Mouse (Mus musculus) embryonic facial prominence, embryonic 11.5 days (tissue): ENCODE data around the gene Kctd12. TPM values are rescaled to one million over a fixed set of nuclear protein-coding genes. Genes with fewer than 3 reads are reported as not detected.
A peak's percentile ranks its signal among the peaks of the same experiment; 100 is the strongest.

Source experiments
- ATAC-seq: fragments of 200-750 bp; cut with Nextera tagmentation; replicated peaks from 2 replicates; pipeline ENCODE4 v1.8.0; 2017; ENCODE audit warnings: low read depth; ENCODE audit not compliant: insufficient number of reproducible peaks, low FRiP score, low TSS enrichment
- DNase-seq: peaks from one replicate; pipeline ENCODE4 v3.0.0-alpha.2; 2015; ENCODE audit warnings: low spot score
- H3K27ac ChIP-seq: fragments of 300-500 bp; sonication (generic); replicated peaks from 2 replicates; pipeline ENCODE4 v1.5.1; 2014; ENCODE audit warnings: mild to moderate bottlenecking, low read depth, low read length, control low read depth
- H3K27me3 ChIP-seq: fragments of 300-500 bp; sonication (generic); 2 replicates; pipeline ENCODE4 v1.6.1; 2014; ENCODE audit warnings: mild to moderate bottlenecking, low read length, moderate library complexity, mixed read lengths; ENCODE audit not compliant: control insufficient read depth, insufficient read depth
- H3K36me3 ChIP-seq: fragments of 300-500 bp; sonication (generic); replicated peaks from 2 replicates; pipeline ENCODE4 v1.6.1; 2014; ENCODE audit warnings: low read depth, mild to moderate bottlenecking, low read length, moderate library complexity, mixed read lengths; ENCODE audit not compliant: control insufficient read depth, insufficient read depth
- H3K4me1 ChIP-seq: fragments of 300-500 bp; sonication (generic); 2 replicates; pipeline ENCODE4 v1.6.1; 2014; ENCODE audit warnings: low read length, mixed read lengths; ENCODE audit not compliant: control insufficient read depth, insufficient read depth
- H3K4me2 ChIP-seq: fragments of 300-500 bp; sonication (generic); 2 replicates; pipeline ENCODE4 v1.6.1; 2014; ENCODE audit warnings: low read depth, mild to moderate bottlenecking, control low read depth, low read length, moderate library complexity
- H3K4me3 ChIP-seq: fragments of 300-500 bp; sonication (generic); 2 replicates; pipeline ENCODE4 v1.5.1; 2014; ENCODE audit warnings: low read depth, low read length, control low read depth
- H3K9ac ChIP-seq: fragments of 300-500 bp; sonication (generic); replicated peaks from 2 replicates; pipeline ENCODE4 v1.6.1; 2014; ENCODE audit warnings: mild to moderate bottlenecking, control low read depth, low read length
- H3K9me3 ChIP-seq: fragments of 300-500 bp; sonication (generic); replicated peaks from 2 replicates; pipeline ENCODE4 v1.6.1; 2016; ENCODE audit warnings: mild to moderate bottlenecking, low read length, inconsistent platforms, mixed read lengths; ENCODE audit not compliant: control insufficient read depth
- WGBS: fragments of 180-500 bp; shearing (Covaris S2); extraction: QIAGEN DNeasy Blood & Tissue Kit; methylation state at CpG from one replicate; pipeline ENCODE4 v1.1.7; 2014; 5-methylcytosine and 5-hydroxymethylcytosine counted together
- polyA plus RNA-seq: library from polyadenylated mRNA; unstranded; fragments of >200 nt; fragmentation: Nextera tagmentation; extraction: Ambion mirVana; gene quantifications from 2 replicates; pipeline ENCODE4 v1.2.1, GENCODE M21; 2014

Gene Kctd12
- 35.9 and 43.7 TPM in 2 replicates for polyA plus RNA-seq

- Histone ChIP-seq H3K36me3 (no peaks in the 10 kb centered on the region), H3K4me1 (no peaks in the 10 kb centered on the region), H3K27me3 (no peaks in the 10 kb centered on the region), H3K4me2 (peak within 1 kb of the TSS; percentile 95), H3K4me3 (peak within 1 kb of the TSS; percentile 78), H3K9me3 (no peaks in the 10 kb centered on the region), H3K27ac (peak within 1 kb of the TSS; percentile 72), H3K9ac (peak within 1 kb of the TSS; percentile 80)
- ATAC-seq (peak; percentile 94), DNase-seq (peak; percentile 85)
- 2% methylated on average over 59 of the region's 66 CpGs for WGBS
These were observed at the start of gene Kctd12 for GRCm38 (mm10) chr14:102982627-102983540. Gene Kctd12, minus strand, starts transcription at chr14:102982637.

- Histone ChIP-seq H3K4me1 (no peaks in the 10 kb centered on the region), H3K36me3 (no peaks in the 10 kb centered on the region), H3K9me3 (no peaks in the 10 kb centered on the region), H3K27me3 (no peaks in the 10 kb centered on the region), H3K4me3 (no peak overlapping the region), H3K27ac (no peak overlapping the region), H3K9ac (no peak overlapping the region), H3K4me2 (no peak overlapping the region)
- 82% methylated on average over 2 of the region's 2 CpGs for WGBS
- no peak for DNase-seq
- no peak for ATAC-seq
These were observed 46.8 kb upstream of the Kctd12 start for GRCm38 (mm10) chr14:103029203-103029602.

- no peaks in the 10 kb centered on the region for H3K9me3 ChIP-seq
These were observed 37.6 kb upstream of the Kctd12 start for GRCm38 (mm10) chr14:103020046-103020445.

GRCm38 (mm10) chr14:103017009-103017408, 34.6 kb upstream of the Kctd12 start:
- no peaks in the 10 kb centered on the region for H3K36me3 ChIP-seq
- no peaks in the 10 kb centered on the region for H3K9me3 ChIP-seq
- no peak overlapping the region for H3K9ac ChIP-seq
- H3K4me1 ChIP-seq, result no peaks in the 10 kb centered on the region
- H3K4me3 ChIP-seq, result no peak overlapping the region
- no peak for DNase-seq
- no peak for ATAC-seq
- WGBS, result 69% methylated on average over 5 of the region's 5 CpGs
- no peak overlapping the region for H3K27ac ChIP-seq
- H3K4me2 ChIP-seq, result no peak overlapping the region
- H3K27me3 ChIP-seq, result no peaks in the 10 kb centered on the region

More at GRCm38 (mm10) chr14:103020046-103020445, 37.6 kb upstream of the Kctd12 start:
- Histone ChIP-seq H3K4me1 (no peaks in the 10 kb centered on the region), H3K36me3 (no peaks in the 10 kb centered on the region), H3K27ac (no peak overlapping the region), H3K9ac (no peak overlapping the region), H3K27me3 (no peaks in the 10 kb centered on the region), H3K4me3 (no peak overlapping the region), H3K4me2 (no peak overlapping the region)
- ATAC-seq, result no peak
- 70% methylated on average over 2 of the region's 2 CpGs for WGBS
- DNase-seq, result no peak

GRCm38 (mm10) chr14:103012563-103013150, 30.2 kb upstream of the Kctd12 start:
- Histone ChIP-seq H3K9me3 (no peaks in the 10 kb centered on the region), H3K27me3 (no peaks in the 10 kb centered on the region), H3K4me1 (no peaks in the 10 kb centered on the region), H3K36me3 (no peaks in the 10 kb centered on the region), H3K4me2 (no peak overlapping the region), H3K4me3 (no peak overlapping the region), H3K27ac (no peak overlapping the region), H3K9ac (no peak overlapping the region)
- peak; percentile 88 for DNase-seq
- WGBS, result 26% methylated on average over 4 of the region's 4 CpGs
- peak; percentile 76; the same call in 1 of the 2 replicates for ATAC-seq

GRCm38 (mm10) chr14:103011782-103012181, 29.3 kb upstream of the Kctd12 start:
- Histone ChIP-seq H3K27me3 (no peaks in the 10 kb centered on the region), H3K9ac (no peak overlapping the region), H3K4me2 (no peak overlapping the region), H3K4me1 (no peaks in the 10 kb centered on the region), H3K4me3 (no peak overlapping the region), H3K27ac (no peak overlapping the region), H3K9me3 (no peaks in the 10 kb centered on the region), H3K36me3 (no peaks in the 10 kb centered on the region)
- 35% methylated on average over 5 of the region's 5 CpGs for WGBS
- ATAC-seq (no peak), DNase-seq (peak; percentile 55)

- no peak for DNase-seq
- no peaks in the 10 kb centered on the region for H3K4me1 ChIP-seq
- no peak overlapping the region for H3K9ac ChIP-seq
- no peaks in the 10 kb centered on the region for H3K9me3 ChIP-seq
- H3K27ac ChIP-seq, result no peak overlapping the region
- 87% methylated on average over 4 of the region's 4 CpGs for WGBS
- no peak overlapping the region for H3K4me3 ChIP-seq
- no peak overlapping the region for H3K4me2 ChIP-seq
- ATAC-seq, result 0 out of 2 replicates have a peak, but pooled peaks have one; percentile 9
- H3K27me3 ChIP-seq, result no peaks in the 10 kb centered on the region
- H3K36me3 ChIP-seq, result no peaks in the 10 kb centered on the region
These were observed 25.3 kb upstream of the Kctd12 start for GRCm38 (mm10) chr14:103007737-103008136.
